Mouse (Mus musculus): ENCODE data around the gene Jph4.

- TF ChIP-seq CTCF (IDR thresholded peaks at IDR 0.05; ENCODE audit: control insufficient read depth, insufficient read depth, insufficient read length), result no peak
- TF ChIP-seq MAX (IDR thresholded peaks at IDR 0.05), result no peak
- TF ChIP-seq FOSL1 (IDR thresholded peaks at IDR 0.05; ENCODE audit: insufficient read depth, low read length, poor library complexity, severe bottlenecking), result no peak
Measured at GRCm38 (mm10) chr14:55150985-55151384, 34.2 kb upstream of the Jph4 start.
